Mouse (Mus musculus) midbrain, embryonic 10.5 days (tissue): ENCODE data around the gene Crim1. TPM values are rescaled to one million over a fixed set of nuclear protein-coding genes. Genes with fewer than 3 reads are reported as not detected.

Experiments
- DNase-seq: peaks from one replicate; pipeline ENCODE4 v3.0.0-alpha.2; 2017; ENCODE audit warnings: low spot score
- H3K27ac ChIP-seq: fragments of 300-500 bp; sonication (generic); replicated peaks from 2 replicates; pipeline ENCODE4 v1.5.1; 2016; ENCODE audit warnings: mild to moderate bottlenecking
- H3K27me3 ChIP-seq: fragments of 300-500 bp; sonication (generic); 2 replicates; pipeline ENCODE4 v1.6.1; 2016; ENCODE audit warnings: low read depth, mild to moderate bottlenecking; ENCODE audit not compliant: poor library complexity, severe bottlenecking
- H3K36me3 ChIP-seq: fragments of 300-500 bp; sonication (generic); 2 replicates; pipeline ENCODE4 v1.6.1; 2016; ENCODE audit warnings: mild to moderate bottlenecking, moderate library complexity
- H3K4me1 ChIP-seq: fragments of 300-500 bp; sonication (generic); 2 replicates; pipeline ENCODE4 v1.6.1; 2016
- H3K4me3 ChIP-seq: fragments of 300-500 bp; sonication (generic); 2 replicates; pipeline ENCODE4 v1.5.1; 2016; ENCODE audit warnings: mild to moderate bottlenecking, moderate library complexity
- H3K9me3 ChIP-seq: fragments of 300-500 bp; sonication (generic); replicated peaks from 2 replicates; pipeline ENCODE4 v1.6.1; 2016; ENCODE audit warnings: mild to moderate bottlenecking
- WGBS: fragments of 180-500 bp; shearing (Covaris S2); methylation state at CpG from one replicate; pipeline ENCODE4 v1.1.7; 2016; 5-methylcytosine and 5-hydroxymethylcytosine counted together
- polyA plus RNA-seq: library from polyadenylated mRNA; unstranded; fragments of >200 nt; fragmentation: Nextera tagmentation; extraction: Ambion mirVana; gene quantifications from 2 replicates; pipeline ENCODE4 v1.2.1, GENCODE M21; 2016

The Crim1 gene
- polyA plus RNA-seq, 1 experiment from 2014 or later, result 2.8 TPM

DNA sequence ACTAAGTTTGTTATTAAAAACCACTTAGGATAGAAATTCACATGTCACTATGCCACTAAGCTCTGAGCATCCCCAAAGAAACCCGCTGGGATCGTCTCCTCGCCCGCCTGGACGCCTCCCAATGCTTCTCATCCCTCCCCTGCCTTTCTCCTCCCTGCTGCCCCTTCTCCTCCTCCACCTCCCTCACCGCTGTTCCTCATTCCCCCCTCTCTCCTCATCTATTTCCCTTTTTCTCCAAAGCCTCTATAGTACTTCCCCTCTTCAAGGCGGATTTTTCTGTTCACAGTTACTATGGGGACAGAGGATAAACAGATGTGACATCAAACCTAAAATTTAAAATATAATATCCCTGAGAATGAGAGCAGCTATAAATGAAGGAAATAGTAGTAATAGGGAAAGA lies 65.1 kb downstream of the Crim1 start:
- H3K27ac ChIP-seq, result no peak overlapping the region
- no peak for DNase-seq
- no peaks in the 10 kb centered on the region for H3K9me3 ChIP-seq
- 81% methylated on average over 7 of the region's 7 CpGs for WGBS
- H3K4me3 ChIP-seq, result no peak overlapping the region
- H3K27me3 ChIP-seq, result no peaks in the 10 kb centered on the region
- H3K4me1 ChIP-seq, result peaks cover 9% of the 10 kb centered on the region
- H3K36me3 ChIP-seq, result 0 out of 2 replicates have a peak, but pooled peaks cover 5% of the 10 kb centered on the region

GRCm38 (mm10) chr17:78266271-78266670 lies 66.2 kb downstream of the Crim1 start:
- Histone ChIP-seq H3K27ac (no peak overlapping the region), H3K4me3 (no peak overlapping the region)
- 82% methylated on average over 2 of the region's 2 CpGs for WGBS

DNA sequence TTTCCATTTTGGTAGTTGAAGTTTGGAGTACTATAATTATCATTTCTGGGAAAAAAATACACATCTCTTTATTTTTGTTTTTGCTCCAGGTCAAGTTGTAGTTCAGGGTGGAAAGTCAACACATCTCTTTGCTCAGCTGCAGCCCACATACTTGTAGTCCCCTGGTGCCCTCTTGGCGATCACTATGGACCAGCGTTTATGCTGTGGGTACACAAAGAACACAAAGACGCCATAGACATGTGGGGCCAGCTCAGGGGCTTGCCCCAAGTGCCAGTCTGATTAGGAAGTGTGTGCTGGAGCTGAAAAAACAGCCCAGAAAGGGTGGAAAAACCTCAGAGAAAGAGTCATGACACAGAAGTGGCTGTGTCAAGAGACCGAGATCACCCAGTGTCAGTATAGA lies 68.5 kb downstream of the Crim1 start:
- Histone ChIP-seq H3K4me3 (no peak overlapping the region), H3K4me1 (peaks cover 29% of the 10 kb centered on the region)
- 79% methylated on average over 4 of the region's 4 CpGs for WGBS

More at GRCm38 (mm10) chr17:78266271-78266670, 66.2 kb downstream of the Crim1 start:
- no peak for DNase-seq
- Histone ChIP-seq H3K4me1 (peaks cover 9% of the 10 kb centered on the region), H3K36me3 (0 out of 2 replicates have a peak, but pooled peaks cover 5% of the 10 kb centered on the region), H3K9me3 (no peaks in the 10 kb centered on the region), H3K27me3 (no peaks in the 10 kb centered on the region)

DNA sequence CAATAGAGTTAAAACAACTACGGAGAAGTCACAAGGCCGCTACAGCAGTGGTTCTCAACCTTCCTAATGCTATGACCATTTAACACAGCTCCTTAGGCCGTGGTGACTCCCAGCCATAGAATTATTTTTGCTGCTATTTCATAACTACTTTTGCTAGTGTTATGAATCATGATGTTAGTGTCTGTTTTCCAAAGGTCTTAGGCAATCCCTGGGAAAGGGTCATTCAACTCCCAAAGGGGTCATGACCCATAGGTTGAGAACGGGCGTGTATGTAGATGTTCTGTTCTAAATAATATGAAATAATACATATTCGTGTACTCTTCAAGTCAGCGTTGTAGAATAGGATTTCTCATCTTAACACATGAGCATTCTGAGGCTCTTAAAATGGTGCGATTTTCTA lies 69.3 kb downstream of the Crim1 start:
- Histone ChIP-seq H3K27me3 (no peaks in the 10 kb centered on the region), H3K9me3 (no peaks in the 10 kb centered on the region), H3K27ac (no peak overlapping the region), H3K4me1 (peaks cover 36% of the 10 kb centered on the region), H3K4me3 (no peak overlapping the region), H3K36me3 (0 out of 2 replicates have a peak, but pooled peaks cover 5% of the 10 kb centered on the region)
- 95% methylated on average over 8 of the region's 8 CpGs for WGBS
- DNase-seq, result no peak

More for the DNA sequence above, 68.5 kb downstream of the Crim1 start:
- no peak for DNase-seq
- Histone ChIP-seq H3K27ac (no peak overlapping the region), H3K9me3 (no peaks in the 10 kb centered on the region), H3K36me3 (0 out of 2 replicates have a peak, but pooled peaks cover 5% of the 10 kb centered on the region), H3K27me3 (no peaks in the 10 kb centered on the region)

- no peak for DNase-seq
- 89% methylated on average over 6 of the region's 6 CpGs for WGBS
- no peaks in the 10 kb centered on the region for H3K27me3 ChIP-seq
- H3K36me3 ChIP-seq, result 0 out of 2 replicates have a peak, but pooled peaks cover 5% of the 10 kb centered on the region
- no peak overlapping the region for H3K4me3 ChIP-seq
- H3K27ac ChIP-seq, result no peak overlapping the region
- H3K4me1 ChIP-seq, result peaks cover 43% of the 10 kb centered on the region
- H3K9me3 ChIP-seq, result no peaks in the 10 kb centered on the region
Observed at GRCm38 (mm10) chr17:78270019-78270418, 70.0 kb downstream of the Crim1 start.

DNA sequence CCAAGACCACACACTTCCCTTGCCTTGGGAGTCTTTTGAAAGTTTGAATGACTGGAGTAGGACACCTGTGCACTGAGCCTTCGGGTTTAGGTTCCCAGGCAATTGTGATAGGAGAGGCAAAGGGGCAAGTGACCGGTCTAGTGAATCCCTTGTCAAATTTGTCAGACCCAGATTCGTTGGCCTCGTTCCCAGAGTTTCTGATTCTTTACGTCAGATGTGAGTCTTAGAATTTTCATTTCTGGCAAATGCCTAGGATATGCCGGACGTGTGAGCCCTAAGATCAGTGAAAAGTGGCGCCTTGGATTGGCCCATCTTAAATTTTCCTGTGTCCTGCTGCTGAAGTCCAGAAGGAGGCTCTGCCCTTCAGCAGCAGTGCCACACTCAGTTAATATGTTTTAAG lies 71.7 kb downstream of the Crim1 start:
- Histone ChIP-seq H3K36me3 (no peaks in the 10 kb centered on the region), H3K4me1 (peaks cover 51% of the 10 kb centered on the region), H3K4me3 (no peak overlapping the region), H3K27ac (peak overlapping the region; percentile 38; the same call in 1 of the 2 replicates), H3K27me3 (no peaks in the 10 kb centered on the region), H3K9me3 (no peaks in the 10 kb centered on the region)
- DNase-seq, result no peak
- 93% methylated on average over 8 of the region's 8 CpGs for WGBS

GRCm38 (mm10) chr17:78272142-78272541 lies 72.1 kb downstream of the Crim1 start:
- peak overlapping the region; percentile 38; the same call in 1 of the 2 replicates for H3K27ac ChIP-seq
- no peaks in the 10 kb centered on the region for H3K9me3 ChIP-seq
- no peaks in the 10 kb centered on the region for H3K36me3 ChIP-seq
- peaks cover 51% of the 10 kb centered on the region for H3K4me1 ChIP-seq
- no peak for DNase-seq
- H3K27me3 ChIP-seq, result no peaks in the 10 kb centered on the region
- no peak overlapping the region for H3K4me3 ChIP-seq
- 82% methylated on average over 8 of the region's 8 CpGs for WGBS

- Histone ChIP-seq H3K27me3 (no peaks in the 10 kb centered on the region), H3K9me3 (no peaks in the 10 kb centered on the region), H3K36me3 (no peaks in the 10 kb centered on the region), H3K27ac (peak overlapping the region; percentile 49), H3K4me1 (peaks cover 48% of the 10 kb centered on the region), H3K4me3 (no peak overlapping the region)
- DNase-seq, result no peak
- 85% methylated on average over 8 of the region's 8 CpGs for WGBS
Observed at GRCm38 (mm10) chr17:78272713-78273483, 72.8 kb downstream of the Crim1 start.

DNA sequence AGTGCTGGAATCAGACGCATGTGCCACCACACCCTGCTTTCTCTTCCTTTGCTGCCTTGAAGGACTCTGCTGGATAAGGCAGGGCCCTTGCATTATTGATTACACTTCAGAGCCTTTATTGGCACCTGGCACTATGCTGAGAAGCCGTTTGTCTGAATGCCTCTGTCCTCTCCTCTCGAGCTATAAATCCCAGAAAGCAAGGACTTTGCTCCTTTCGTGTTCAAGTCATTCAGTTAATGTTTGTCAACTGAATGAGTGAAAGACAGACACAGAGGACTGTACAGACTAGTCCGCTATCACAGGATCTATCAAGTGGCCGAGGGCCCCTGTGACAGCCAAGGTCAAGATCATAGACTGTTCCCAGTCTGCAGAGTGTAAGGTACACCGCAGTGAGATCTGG lies 73.8 kb downstream of the Crim1 start:
- no peak for DNase-seq
- H3K36me3 ChIP-seq, result no peaks in the 10 kb centered on the region
- no peaks in the 10 kb centered on the region for H3K9me3 ChIP-seq
- H3K27me3 ChIP-seq, result no peaks in the 10 kb centered on the region
- peaks cover 42% of the 10 kb centered on the region for H3K4me1 ChIP-seq
- no peak overlapping the region for H3K27ac ChIP-seq
- H3K4me3 ChIP-seq, result no peak overlapping the region
- 83% methylated on average over 7 of the region's 7 CpGs for WGBS

GRCm38 (mm10) chr17:78274609-78275506 lies 74.8 kb downstream of the Crim1 start:
- Histone ChIP-seq H3K27ac (no peak overlapping the region), H3K4me3 (no peak overlapping the region), H3K4me1 (peaks cover 46% of the 10 kb centered on the region), H3K36me3 (peaks cover under 1% of the 10 kb centered on the region; the same call in 1 of the 2 replicates), H3K27me3 (no peaks in the 10 kb centered on the region), H3K9me3 (no peaks in the 10 kb centered on the region)
- WGBS, result 74% methylated on average over 7 of the region's 7 CpGs
- no peak for DNase-seq

GRCm38 (mm10) chr17:78275507-78275813 lies 75.4 kb downstream of the Crim1 start:
- WGBS, result 72% methylated on average over 4 of the region's 4 CpGs
- Histone ChIP-seq H3K27me3 (no peaks in the 10 kb centered on the region), H3K4me1 (peaks cover 50% of the 10 kb centered on the region), H3K4me3 (no peak overlapping the region), H3K36me3 (peaks cover 5% of the 10 kb centered on the region; the same call in 1 of the 2 replicates), H3K27ac (no peak overlapping the region), H3K9me3 (no peaks in the 10 kb centered on the region)
- no peak for DNase-seq

GRCm38 (mm10) chr17:78279191-78279590 lies 79.1 kb downstream of the Crim1 start:
- Histone ChIP-seq H3K4me1 (peaks cover 42% of the 10 kb centered on the region), H3K27ac (no peak overlapping the region), H3K4me3 (no peak overlapping the region), H3K27me3 (no peaks in the 10 kb centered on the region), H3K9me3 (no peaks in the 10 kb centered on the region), H3K36me3 (peaks cover 20% of the 10 kb centered on the region)
- no peak for DNase-seq
- 72% methylated on average over 12 of the region's 12 CpGs for whole genome bisulfite sequencing
